Mouse (Mus musculus) kidney, postnatal 25 days (tissue): Measurements from ENCODE around the gene Bcap29.

Experiments
- DNase-seq, 2 experiments: peaks; one replicate each; pipeline ENCODE4 v3.0.0; 2021; ENCODE audit warnings: mixed read lengths in 2 of 2

The Bcap29 gene

DNA sequence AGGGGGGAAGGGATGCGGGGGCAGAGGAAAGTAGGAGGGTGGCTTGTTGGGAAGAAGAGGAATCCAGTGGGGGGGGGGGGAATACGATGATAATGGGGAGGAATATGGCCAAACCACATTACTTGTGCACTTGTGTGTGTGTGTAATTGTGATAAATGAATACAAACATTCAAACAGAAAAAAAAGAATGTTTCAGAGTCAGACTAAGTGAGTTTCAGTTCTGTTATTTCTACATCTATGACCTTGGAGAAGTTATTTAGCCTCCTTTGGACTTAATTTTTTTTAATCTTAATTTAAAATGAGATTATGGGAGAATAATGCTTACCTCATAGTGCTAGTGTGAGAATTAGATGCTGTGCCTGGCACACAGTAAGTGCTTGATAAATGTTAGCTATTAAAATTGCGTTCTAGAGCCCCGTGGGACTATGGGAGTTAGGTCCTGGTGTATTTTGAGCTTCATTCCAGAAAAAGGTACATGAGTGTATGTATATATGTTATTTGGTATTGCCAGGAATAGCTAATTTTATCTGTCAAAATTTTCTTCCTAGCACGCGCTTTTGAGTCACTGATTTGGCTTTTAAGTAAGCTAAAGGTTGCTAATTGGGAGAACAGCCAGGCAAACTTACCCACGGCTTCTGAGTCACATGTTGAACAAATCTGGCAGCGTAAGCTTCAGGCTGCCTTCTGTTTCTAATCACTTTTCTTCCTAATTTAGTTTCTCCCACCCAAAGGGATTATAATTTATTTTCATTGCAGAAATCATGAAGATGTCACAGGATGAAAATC, 55.6 kb downstream of the Bcap29 start:
- no peak for DNase-seq

DNA sequence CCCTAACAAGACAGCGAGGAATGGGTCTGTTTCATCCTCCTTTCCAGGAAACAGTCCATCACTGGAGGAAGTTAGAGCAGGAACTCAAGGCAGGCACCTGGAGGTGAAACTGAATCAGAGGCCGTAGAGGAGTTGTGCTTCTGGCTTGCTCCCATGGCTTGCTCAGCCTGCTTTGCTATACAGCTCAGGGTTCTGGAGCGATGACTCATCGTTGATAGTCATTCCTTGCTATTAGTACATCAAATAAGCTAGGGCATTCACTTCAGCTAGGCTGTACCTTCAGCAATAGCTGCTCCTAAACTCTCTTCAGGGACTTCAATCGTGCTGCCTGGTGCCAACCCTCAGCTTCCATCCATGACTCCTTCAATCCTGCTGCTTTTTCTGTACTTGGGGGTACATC, 60.0 kb downstream of the Bcap29 start:
- no peak for DNase-seq

DNA sequence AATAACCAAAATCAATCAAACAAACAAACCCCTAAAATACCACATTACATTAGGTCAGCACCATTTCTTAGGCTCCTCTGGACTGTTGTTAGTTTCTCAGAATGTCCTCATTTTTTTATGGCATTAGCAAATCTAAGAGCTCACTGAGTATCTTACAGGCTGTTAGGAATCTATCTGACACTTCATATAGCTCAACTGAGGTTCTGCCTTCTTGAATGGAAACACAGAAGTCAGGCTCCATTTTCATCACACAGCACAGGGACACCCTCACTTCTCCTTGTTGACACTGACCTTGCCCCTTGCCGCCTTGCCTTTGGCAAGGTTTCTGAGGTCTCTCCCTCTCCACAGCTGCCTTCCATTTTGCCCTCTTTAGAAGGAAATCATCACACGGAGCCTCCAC, 64.7 kb downstream of the Bcap29 start:
- DNase-seq: no peak

DNA sequence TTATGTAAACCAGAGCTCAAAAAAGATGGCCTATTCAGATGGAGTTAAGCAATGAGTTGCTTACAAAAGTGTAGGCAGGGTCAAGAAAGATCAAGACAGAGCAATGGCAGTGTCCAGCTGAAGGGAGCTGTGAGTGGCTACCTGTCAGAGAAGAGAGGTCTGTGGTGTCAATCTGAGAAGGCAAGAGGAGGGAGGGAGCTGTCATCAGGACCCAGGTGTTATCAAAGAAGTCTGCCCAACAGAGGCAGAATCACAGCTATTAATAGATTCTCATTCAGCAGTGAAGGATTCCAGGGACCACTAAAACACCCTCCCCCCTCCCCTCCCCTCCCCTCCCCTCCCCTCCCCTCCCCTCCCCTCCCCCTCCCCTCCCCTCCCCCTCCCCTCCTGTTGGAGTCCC, 65.8 kb downstream of the Bcap29 start:
- DNase-seq: no peak

DNA sequence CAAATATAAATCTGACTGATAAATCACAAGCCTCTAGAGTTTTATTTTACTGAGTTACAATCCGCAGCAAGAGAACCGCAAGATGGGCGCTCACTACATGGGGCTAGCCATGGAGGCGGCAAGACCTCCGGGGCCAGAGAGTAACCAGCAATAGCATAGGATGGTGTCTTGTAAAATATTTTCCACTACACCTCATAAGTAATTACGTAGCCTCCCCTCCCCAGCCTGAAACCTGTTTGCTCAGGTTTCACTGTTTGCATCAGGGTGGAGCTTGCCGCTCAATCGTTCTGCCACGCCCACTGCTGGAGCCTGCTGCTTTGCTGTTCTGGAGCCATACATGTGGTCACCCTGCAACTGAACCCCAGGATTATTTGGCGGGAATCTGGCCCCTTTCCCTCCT, 66.9 kb downstream of the Bcap29 start:
- DNase-seq: peak; percentile 27 to 41

DNA sequence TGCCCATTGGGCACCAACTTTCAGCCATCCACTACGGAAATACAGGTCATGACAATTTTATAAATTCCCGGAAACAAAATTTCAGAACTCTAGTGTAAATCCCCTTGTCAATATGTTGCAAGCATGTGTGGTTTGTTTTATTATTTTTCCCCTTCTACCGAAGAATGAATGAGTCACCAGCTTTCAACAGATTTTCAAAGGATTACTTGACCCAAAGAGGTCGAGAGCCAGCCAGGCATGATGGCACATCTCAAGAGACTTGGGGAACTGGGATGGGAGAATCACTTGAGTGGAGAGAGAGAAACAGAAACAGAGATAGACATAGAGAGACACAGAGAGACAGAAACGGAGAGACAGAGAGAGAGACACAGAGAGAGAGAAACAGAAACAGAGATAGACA, 73.7 kb downstream of the Bcap29 start:
- DNase-seq: no peak

DNA sequence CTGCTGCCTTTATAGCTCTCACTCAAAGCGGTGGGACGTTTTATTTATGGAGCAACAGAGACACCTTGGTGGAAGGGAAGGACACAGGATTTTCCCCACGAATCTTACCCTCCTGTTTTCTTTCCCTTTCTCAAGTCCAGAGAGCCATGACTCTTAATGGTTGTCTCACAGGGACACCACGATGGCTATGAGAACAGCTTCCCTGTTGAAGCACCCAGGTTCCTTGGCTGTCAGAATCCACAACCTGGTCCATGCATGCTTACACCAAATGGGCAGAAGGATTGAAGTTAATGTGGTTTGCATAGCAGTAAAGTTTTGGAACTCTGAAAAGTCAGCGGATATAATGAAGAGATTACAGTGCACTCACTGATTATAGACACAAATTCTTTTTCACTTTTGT, 74.5 kb downstream of the Bcap29 start:
- no peak for DNase-seq

DNA sequence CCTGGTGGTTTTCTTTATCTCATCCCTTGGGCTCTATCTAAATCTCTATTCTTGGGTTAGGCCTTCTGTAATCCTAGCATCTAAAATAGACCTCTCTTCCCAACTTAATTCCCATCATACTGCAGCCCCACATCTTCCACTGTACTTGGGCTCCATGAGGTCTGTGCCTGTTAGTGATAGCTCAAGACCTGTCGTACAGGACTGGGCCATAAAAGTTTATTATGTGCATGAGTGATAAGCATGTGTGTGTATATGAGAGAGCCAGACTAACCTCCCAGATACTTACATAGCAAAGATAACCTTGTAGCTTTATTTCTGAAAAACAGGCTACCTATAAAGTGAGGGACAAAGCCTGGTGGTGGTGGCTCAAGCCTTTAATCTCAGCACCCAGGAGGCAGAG, 80.1 kb downstream of the Bcap29 start:
- DNase-seq: no peak

DNA sequence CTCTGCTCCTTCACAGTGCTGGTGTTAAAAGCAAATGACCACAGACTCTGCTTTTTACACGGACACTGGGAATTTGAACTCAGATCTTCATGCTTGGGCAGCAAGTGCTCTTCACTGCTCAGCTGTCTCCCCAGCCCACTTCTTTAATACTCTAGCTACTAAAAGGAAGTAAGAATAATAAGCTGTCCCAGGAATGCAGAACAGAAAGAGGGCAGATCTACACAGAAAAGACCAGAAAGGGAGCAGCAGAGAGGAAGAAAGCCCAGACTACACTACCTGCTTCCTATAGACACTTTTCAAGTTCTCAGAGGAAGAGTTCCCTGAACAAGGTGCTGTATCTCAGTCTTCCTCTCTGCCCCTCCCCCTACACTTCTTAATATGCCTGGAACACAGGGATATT, 83.2 kb downstream of the Bcap29 start:
- no peak for DNase-seq

DNA sequence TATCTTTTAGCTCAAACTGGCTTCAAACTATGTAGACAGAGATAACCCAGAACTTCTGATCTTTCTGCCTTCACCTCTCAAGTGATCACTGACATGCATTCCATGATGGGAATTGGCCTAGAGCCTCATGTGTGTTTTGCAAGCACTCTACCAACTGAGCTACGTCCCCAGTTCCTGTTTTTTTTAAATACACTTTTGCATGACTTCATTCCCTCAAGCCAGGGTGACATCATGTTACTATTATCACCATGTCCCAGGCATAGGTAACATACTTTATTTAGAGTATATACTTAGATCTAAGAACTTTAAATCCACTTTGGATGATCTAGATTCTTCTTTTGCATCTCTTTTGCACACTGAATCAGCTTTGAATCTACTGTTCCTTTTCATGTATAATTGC, 88.4 kb downstream of the Bcap29 start:
- DNase-seq: no peak

DNA sequence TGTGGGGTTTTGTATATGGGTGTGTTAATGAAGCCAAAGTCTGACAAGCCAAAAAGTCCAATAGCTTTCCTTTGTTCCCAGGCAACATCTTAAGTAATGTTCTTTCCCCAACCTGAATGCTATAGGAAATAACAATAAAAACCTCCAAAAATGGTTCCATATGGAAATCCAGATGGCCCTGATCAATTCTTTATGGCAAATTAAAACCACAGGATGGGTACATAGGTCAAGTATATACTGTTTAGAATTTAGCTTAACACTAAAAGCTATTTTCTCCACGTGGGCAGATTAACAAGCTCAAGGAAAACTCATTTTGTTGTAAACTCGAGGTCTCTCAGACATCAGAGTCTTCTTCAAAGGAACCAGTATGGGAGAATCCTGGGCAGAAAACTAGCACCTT, 89.2 kb downstream of the Bcap29 start:
- no peak for DNase-seq

DNA sequence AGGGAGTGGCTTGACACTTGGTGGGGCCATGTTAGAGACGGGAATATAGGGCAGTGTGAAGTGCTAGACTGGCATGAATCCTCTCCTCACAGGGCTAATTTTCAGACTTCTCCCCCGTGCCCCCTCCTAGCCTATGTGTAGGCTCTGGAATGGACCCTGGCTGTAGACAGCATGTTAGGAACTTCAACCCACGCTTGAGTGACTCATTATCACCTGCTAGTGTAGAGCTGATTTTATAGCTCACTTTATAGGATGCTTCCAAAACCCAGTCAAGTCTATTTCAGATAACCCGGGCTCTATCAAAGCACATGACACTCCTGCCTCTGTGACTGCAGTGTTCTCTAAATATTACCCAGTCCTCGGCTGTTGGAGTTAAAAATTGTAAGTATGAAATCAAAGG, 92.9 kb downstream of the Bcap29 start:
- DNase-seq: no peak
